Mouse (Mus musculus): ENCODE data around the gene Gm14139. TPM values are rescaled to one million over a fixed set of nuclear protein-coding genes. Genes with fewer than 3 reads are reported as not detected.

Gene Gm14139
- polyA plus RNA-seq (2017; shearing (Covaris generic)) = under 1 TPM; 0.55 to 0.98 TPM

GRCm38 (mm10) chr2:150181570-150181999, at the start of gene Gm14139:
Gene Gm14139 (plus strand): TSS chr2:150181755.

GRCm38 (mm10) chr2:150136435-150136897, 45.1 kb upstream of the Gm14139 start, which contains the start of gene Zfp120:
Gene Zfp120 (minus strand): TSS chr2:150136708.

GRCm38 (mm10) chr2:150179579-150179978, 2.0 kb upstream of the Gm14139 start, which contains the start of gene Gm10770:
Gene Gm10770 (minus strand): TSS chr2:150179679.

GRCm38 (mm10) chr2:150217600-150218362, 36.2 kb downstream of the Gm14139 start, which contains the start of gene Zfp937:
Gene Zfp937 (plus strand): TSS chr2:150218073.

Other genes with a start within 250 kb of the Gm14139 start
- gene Zfp120, start 45.0 kb upstream of the Gm14139 start, polyA plus RNA-seq (2017; shearing (Covaris generic)) = 10 to 100 TPM; 27.0 to 28.2 TPM
- not detected for gene Gm10770, start 2.1 kb upstream of the Gm14139 start, polyA plus RNA-seq (2017; shearing (Covaris generic))
- 10 to 100 TPM; 15.3 to 16.9 TPM for gene Zfp937, start 36.3 kb downstream of the Gm14139 start, polyA plus RNA-seq (2017; shearing (Covaris generic))
- gene Gm21994, start 73.8 kb downstream of the Gm14139 start, polyA plus RNA-seq (2017; shearing (Covaris generic)) = 10 to 100 TPM; 30.1 to 39.4 TPM
- not detected for gene Gm14124, start 75.8 kb downstream of the Gm14139 start, polyA plus RNA-seq (2017; shearing (Covaris generic))
- 10 to 100 TPM; 15.4 to 17.1 TPM for gene Gm10130, start 141.9 kb downstream of the Gm14139 start, polyA plus RNA-seq (2017; shearing (Covaris generic))
- 1 to 10 TPM; 6.5 to 7.5 TPM for gene 3300002I08Rik, start 181.0 kb downstream of the Gm14139 start, polyA plus RNA-seq (2017; shearing (Covaris generic))

Data from inflammation-experienced regulatory T-cells (primary cell).